Mouse (Mus musculus) inflammation-experienced regulatory T-cells, adult 6 months (primary cell): ENCODE results near the gene Lcn10. TPM values are rescaled to one million over a fixed set of nuclear protein-coding genes. Genes with fewer than 3 reads are reported as not detected.
"Not testable (repeated sequence)": the region's sequence is repeated elsewhere in the genome, so short reads cannot be mapped to it uniquely, and the experiment has no call there.

Experiments used
- ATAC-seq: one replicate; pipeline ENCODE4 v1.8.0; 2017
- polyA plus RNA-seq, 3 experiments: library from polyadenylated mRNA; unstranded; fragments of 100-300 nt; shearing (Covaris generic); gene quantifications; one replicate each; pipeline ENCODE4 v1.2.1; 2017

Lcn10 gene
- 1 to 10 TPM in 2 of 3 experiments, not detected in 1; 1.1 to 1.4 TPM for polyA plus RNA-seq

DNA sequence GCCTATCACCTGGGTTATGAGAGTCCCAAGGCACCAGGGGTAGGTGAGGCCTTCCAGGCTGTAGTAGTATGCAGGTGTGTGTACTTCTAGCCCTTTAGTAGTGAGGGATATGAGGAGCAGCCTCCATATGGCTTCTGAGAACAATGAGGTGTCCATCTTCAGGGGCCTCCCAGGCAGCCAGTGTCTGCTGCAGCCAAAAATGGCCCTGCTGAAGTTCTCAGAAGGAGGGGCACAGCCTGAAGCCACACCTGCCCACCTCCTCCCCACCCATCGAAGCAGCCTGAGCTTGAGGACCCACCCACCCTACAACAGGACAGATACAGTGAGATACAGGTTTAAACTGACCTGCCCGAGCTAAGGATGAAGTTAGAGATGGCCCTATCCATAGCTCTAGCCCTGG, at the start of gene Lcn10:
TSS of gene Lcn10 (plus strand) at position 301 of the 400 bp plus-strand sequence.
- ATAC-seq, result no peak

- ATAC-seq, result no peak
These were observed 48.9 kb upstream of the Lcn10 start for GRCm38 (mm10) chr2:25633616-25634015.

GRCm38 (mm10) chr2:25634046-25634445, 48.5 kb upstream of the Lcn10 start:
- no peak for ATAC-seq

DNA sequence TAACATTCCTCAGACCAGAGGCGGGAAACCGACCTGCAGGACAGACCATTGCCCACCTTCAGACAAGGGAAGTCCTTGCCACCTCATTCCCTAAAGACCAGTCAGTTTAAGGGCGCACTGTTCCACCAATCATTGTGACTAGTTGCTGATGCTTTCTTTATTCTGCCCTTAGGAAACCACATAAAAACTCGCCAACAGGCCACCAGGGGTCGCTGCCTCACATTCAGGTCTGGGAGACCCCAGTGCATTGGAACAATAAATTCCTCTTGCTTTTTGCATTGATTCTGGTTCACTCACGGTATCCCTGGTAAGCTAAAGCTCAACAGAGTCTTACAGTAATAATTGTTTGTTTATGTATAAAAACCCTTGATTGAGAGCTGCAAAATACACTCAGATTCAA, 42.6 kb upstream of the Lcn10 start:
- ATAC-seq, result no peak

GRCm38 (mm10) chr2:25652902-25653301, 29.6 kb upstream of the Lcn10 start, which contains the start of gene Lcn8:
Gene Lcn8, plus strand, starts transcription at chr2:25653120.
- ATAC-seq, result no peak

- ATAC-seq, result no peak
These were observed 28.0 kb upstream of the Lcn10 start for GRCm38 (mm10) chr2:25654502-25654901.

- ATAC-seq, result no peak
These were observed 25.8 kb upstream of the Lcn10 start for GRCm38 (mm10) chr2:25656691-25657090.

GRCm38 (mm10) chr2:25657246-25657645, 25.3 kb upstream of the Lcn10 start:
- ATAC-seq, result no peak

- no peak for ATAC-seq
These were observed 24.9 kb upstream of the Lcn10 start, which contains the start of gene Lcn5 for GRCm38 (mm10) chr2:25657652-25658051. Gene Lcn5, plus strand, starts transcription at chr2:25657952.

- no peak for ATAC-seq
These were observed 22.2 kb upstream of the Lcn10 start for GRCm38 (mm10) chr2:25660279-25660678.

DNA sequence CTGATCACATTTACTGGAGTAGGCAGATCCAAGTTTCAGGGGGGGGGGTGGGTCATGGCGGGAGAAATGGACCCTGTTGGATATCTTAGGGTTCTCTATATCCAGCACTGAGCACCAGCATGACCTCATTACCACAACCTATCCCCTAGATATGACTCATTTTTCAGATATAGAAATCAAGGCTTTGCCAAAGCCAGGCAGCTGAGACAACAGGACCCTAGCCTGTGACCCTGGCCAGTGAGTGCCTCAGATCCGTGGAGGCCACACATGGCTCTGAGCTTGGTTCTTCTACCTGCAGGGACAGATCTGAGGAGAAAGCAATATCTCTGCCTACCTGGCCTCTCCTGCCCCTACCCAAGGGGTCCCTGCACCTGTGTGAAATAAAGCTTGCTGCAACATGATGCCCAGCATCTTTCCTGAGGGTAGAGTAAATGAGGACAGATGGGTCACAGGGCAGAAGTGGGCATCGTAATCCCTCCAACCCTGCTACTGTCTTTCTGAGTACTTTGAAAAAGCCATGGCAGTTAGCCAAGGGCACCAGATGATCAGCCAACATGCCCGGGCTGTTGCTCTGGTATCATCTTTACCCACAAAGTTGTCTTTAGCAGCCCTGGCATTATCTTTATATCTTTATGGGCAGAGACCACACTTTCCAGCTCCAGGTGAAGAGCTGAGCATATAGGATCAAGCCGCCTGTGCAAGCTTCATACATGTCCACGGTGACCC, 21.1 kb upstream of the Lcn10 start:
- no peak for ATAC-seq

- peak; percentile 54 for ATAC-seq
These were observed 19.0 kb upstream of the Lcn10 start for GRCm38 (mm10) chr2:25663511-25663910.

GRCm38 (mm10) chr2:25664125-25664524, 18.4 kb upstream of the Lcn10 start:
- ATAC-seq, result no peak

- peak; percentile 54 for ATAC-seq
These were observed 16.0 kb upstream of the Lcn10 start for GRCm38 (mm10) chr2:25666516-25666915.

- ATAC-seq, result no peak
These were observed 6.0 kb upstream of the Lcn10 start, which contains the start of gene Lcn6 for GRCm38 (mm10) chr2:25676486-25676885. Gene Lcn6, plus strand, starts transcription at chr2:25676786.

- ATAC-seq, result no peak
These were observed 3.0 kb upstream of the Lcn10 start for GRCm38 (mm10) chr2:25679559-25679958.

DNA sequence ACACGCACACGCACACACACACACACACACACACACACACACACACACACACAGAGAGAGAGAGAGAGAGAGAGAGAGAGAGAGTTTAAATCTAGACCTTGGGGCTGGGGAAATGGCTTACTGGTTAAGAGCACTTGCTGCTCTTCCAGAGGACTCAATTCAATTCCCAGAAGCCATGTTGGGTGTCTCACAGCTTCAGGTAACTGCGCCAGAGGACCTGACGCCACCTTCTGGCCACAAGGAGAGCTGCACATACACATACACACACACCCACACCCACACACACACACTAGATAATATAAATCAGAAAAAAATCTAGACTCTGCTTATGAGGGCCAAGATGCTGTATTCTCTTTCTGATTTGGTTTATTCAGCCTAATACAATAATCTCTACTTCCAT, 4.4 kb downstream of the Lcn10 start:
- no peak for ATAC-seq

DNA sequence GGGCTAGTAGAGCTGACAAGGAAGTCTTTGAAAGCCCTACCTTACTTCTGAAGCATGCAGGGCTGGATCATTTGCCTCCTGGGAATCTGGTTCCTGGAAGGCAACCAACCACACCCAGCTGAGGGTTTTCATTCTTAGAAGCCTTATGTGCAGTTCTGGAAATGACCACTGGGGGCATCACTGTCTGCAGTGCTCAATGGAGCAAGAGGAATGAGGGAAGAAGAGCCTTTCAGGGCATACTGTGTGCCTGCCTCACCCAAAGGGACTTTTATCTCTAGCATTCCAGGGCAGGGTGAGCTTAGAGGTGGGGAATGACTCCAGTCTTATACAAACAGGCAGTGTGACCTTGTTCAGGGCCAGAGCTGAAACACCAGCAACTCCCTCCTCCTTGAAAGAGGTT, 12.1 kb downstream of the Lcn10 start:
- ATAC-seq, result no peak

GRCm38 (mm10) chr2:25696951-25697350, 14.4 kb downstream of the Lcn10 start:
- no peak for ATAC-seq

DNA sequence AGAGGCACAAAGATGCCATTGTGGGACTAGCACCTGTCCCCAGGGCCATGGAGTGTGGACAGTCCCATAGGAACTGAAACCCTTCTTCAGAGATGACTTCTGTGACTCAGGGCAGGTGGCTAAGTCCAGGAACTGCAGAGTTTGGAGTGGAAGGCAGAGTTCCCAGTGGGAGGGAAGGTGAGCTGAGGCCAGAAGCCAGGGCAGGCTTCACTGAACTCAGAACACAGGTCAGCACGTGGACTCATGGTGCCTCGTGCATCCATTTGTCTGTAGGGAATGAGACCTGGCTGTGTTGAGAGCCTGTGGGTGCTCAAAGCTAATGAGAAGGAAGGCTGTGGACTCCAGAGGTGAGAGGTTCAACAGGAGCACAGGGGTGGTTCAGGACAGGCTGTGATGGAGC, 16.2 kb downstream of the Lcn10 start:
- ATAC-seq, result no peak

- ATAC-seq, result not testable (repeated sequence)
These were observed 17.2 kb downstream of the Lcn10 start, which contains the start of gene Obp2a for GRCm38 (mm10) chr2:25699743-25700142. Gene Obp2a, plus strand, starts transcription at chr2:25700043.

DNA sequence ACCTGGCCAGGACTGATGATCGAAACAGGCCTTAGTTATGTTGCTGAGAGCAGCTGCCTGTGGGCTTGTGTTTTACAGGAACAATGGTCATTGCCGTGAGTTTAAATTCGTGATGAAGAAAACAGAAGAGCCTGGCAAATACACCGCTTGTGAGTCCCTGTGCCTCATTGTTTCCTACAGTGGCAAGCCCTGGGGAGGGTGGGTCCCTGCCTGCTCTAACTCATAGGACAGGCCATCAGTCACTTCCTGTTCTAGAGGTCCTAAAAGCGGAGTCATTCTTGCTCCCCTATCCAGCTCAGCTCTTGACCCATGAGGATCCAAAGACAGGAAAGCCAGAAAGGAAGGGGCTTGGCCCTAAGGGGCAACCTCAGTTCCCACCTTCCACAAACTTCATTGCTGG, 18.5 kb downstream of the Lcn10 start:
- ATAC-seq, result no peak

GRCm38 (mm10) chr2:25703706-25704105, 21.2 kb downstream of the Lcn10 start:
- no peak for ATAC-seq

DNA sequence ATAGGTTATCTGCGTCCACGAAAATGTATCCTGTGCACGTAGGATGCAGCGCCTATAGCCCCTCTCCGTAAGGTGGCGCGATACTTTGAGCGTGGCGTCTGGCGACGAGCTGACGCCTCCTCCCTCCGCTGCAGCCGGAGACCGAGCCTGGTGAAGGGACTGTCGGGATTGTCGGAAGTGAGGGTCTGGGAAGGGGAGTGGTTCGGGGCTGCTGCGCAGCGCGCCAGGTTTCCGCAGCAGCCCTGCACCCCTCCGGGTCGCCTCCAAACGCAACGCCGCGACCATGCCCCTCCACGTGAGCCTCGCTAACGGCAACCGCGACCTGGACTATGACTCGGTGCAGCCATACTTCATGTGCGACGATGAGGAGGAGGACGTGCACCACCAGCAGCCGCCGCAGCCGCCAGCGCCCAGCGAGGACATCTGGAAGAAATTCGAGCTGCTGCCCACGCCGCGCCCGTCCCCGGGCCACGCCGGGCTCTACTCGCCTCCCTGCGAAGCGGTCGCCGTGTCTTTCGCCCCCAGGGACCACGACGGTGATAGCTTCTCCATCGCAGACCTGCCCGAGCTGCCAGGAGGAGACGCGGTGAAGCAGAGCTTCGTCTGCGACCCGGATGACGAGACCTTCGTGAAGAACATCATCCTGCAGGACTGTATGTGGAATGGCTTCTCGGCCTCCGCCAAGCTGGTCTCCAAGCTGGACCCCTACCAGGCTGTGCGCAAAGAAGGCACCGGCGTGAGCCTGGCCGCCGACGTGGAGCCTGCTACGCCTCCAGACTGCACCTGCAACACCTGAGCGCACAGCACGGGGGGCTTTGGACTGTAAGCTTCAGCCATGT, 24.3 kb downstream of the Lcn10 start, which contains the start of gene Bmyc:
TSS of gene Bmyc (plus strand) at position 97 of the 839 bp plus-strand sequence.
- ATAC-seq, result peak; percentile 90
